Mouse (Mus musculus): Measurements from ENCODE around the gene Gm47985. TPM values are rescaled to one million over a fixed set of nuclear protein-coding genes. Genes with fewer than 3 reads are reported as not detected.
"Not testable (repeated sequence)": the region's sequence is repeated elsewhere in the genome, so short reads cannot be mapped to it uniquely, and the experiment has no call there.

The Gm47985 gene
- polyA plus RNA-seq, 1 experiment from 2014 or later: 0.92 TPM

- not testable (repeated sequence) for ATAC-seq (ENCODE audit: insufficient number of reproducible peaks, insufficient read depth, low FRiP score, low TSS enrichment); H3K4me3 ChIP-seq; H3K27ac ChIP-seq; H3K36me3 ChIP-seq; H3K27me3 ChIP-seq; H3K9me3 ChIP-seq; H3K4me2 ChIP-seq (replicated peaks); H3K4me1 ChIP-seq; H3K9ac ChIP-seq
- 86% methylated on average over 5 of the region's 8 CpGs for WGBS
Observed at GRCm38 (mm10) chr1:151209824-151210355, 27.6 kb downstream of the Gm47985 start, which contains the start of gene Gm47996. Gm47996 (plus strand) TSS chr1:151210131.

- not testable (repeated sequence) for H3K4me3 ChIP-seq; ATAC-seq (ENCODE audit: insufficient number of reproducible peaks, insufficient read depth, low FRiP score, low TSS enrichment); H3K27me3 ChIP-seq; H3K9ac ChIP-seq; H3K36me3 ChIP-seq; H3K9me3 ChIP-seq; H3K4me1 ChIP-seq; H3K4me2 ChIP-seq (replicated peaks); H3K27ac ChIP-seq
- WGBS: 90% methylated on average over 5 of the region's 5 CpGs
Observed at GRCm38 (mm10) chr1:151211666-151212065, 29.3 kb downstream of the Gm47985 start.

- no peaks in the 10 kb centered on the region for H3K36me3 ChIP-seq
- no peak overlapping the region for H3K4me3 ChIP-seq
- H3K27me3 ChIP-seq: no peaks in the 10 kb centered on the region
- H3K9ac ChIP-seq: no peak overlapping the region
- H3K9me3 ChIP-seq: no peaks in the 10 kb centered on the region
- WGBS: 73% methylated on average over 2 of the region's 2 CpGs
- ATAC-seq (ENCODE audit: insufficient number of reproducible peaks, insufficient read depth, low FRiP score, low TSS enrichment): no peak
- no peaks in the 10 kb centered on the region for H3K4me1 ChIP-seq
- no peak overlapping the region for H3K4me2 ChIP-seq (replicated peaks)
- H3K27ac ChIP-seq: no peak overlapping the region
Observed at GRCm38 (mm10) chr1:151214862-151215261, 32.5 kb downstream of the Gm47985 start.

- Histone ChIP-seq H3K4me3 (no peak overlapping the region), H3K36me3 (no peaks in the 10 kb centered on the region), H3K9ac (no peak overlapping the region), H3K9me3 (no peaks in the 10 kb centered on the region), H3K4me2 (replicated peaks) (no peak overlapping the region), H3K27me3 (no peaks in the 10 kb centered on the region), H3K4me1 (no peaks in the 10 kb centered on the region), H3K27ac (no peak overlapping the region)
- ATAC-seq (ENCODE audit: insufficient number of reproducible peaks, insufficient read depth, low FRiP score, low TSS enrichment): no peak
- 73% methylated on average over 1 of the region's 1 CpGs for WGBS
Observed at GRCm38 (mm10) chr1:151215985-151216384, 33.6 kb downstream of the Gm47985 start.

GRCm38 (mm10) chr1:151216417-151216816 is 34.1 kb downstream of the Gm47985 start:
- Histone ChIP-seq H3K27me3 (no peaks in the 10 kb centered on the region), H3K27ac (no peak overlapping the region), H3K9me3 (no peaks in the 10 kb centered on the region), H3K4me1 (no peaks in the 10 kb centered on the region), H3K4me2 (replicated peaks) (no peak overlapping the region), H3K4me3 (no peak overlapping the region), H3K9ac (no peak overlapping the region), H3K36me3 (no peaks in the 10 kb centered on the region)
- WGBS: 75% methylated on average over 3 of the region's 3 CpGs
- no peak for ATAC-seq (ENCODE audit: insufficient number of reproducible peaks, insufficient read depth, low FRiP score, low TSS enrichment)

- Histone ChIP-seq H3K27me3 (no peaks in the 10 kb centered on the region), H3K4me2 (replicated peaks) (no peak overlapping the region), H3K9me3 (no peaks in the 10 kb centered on the region), H3K27ac (no peak overlapping the region), H3K4me1 (no peaks in the 10 kb centered on the region), H3K9ac (no peak overlapping the region), H3K36me3 (no peaks in the 10 kb centered on the region), H3K4me3 (no peak overlapping the region)
- 92% methylated on average over 5 of the region's 5 CpGs for WGBS
- ATAC-seq (ENCODE audit: insufficient number of reproducible peaks, insufficient read depth, low FRiP score, low TSS enrichment): no peak
Observed at GRCm38 (mm10) chr1:151219045-151219444, 36.7 kb downstream of the Gm47985 start.

- no peak overlapping the region for H3K4me2 ChIP-seq (replicated peaks)
- no peak overlapping the region for H3K27ac ChIP-seq
- no peaks in the 10 kb centered on the region for H3K4me1 ChIP-seq
- H3K4me3 ChIP-seq: no peak overlapping the region
- no peak for ATAC-seq (ENCODE audit: insufficient number of reproducible peaks, insufficient read depth, low FRiP score, low TSS enrichment)
- no peaks in the 10 kb centered on the region for H3K36me3 ChIP-seq
- 65% methylated on average over 7 of the region's 7 CpGs for WGBS
- H3K27me3 ChIP-seq: no peaks in the 10 kb centered on the region
- no peak overlapping the region for H3K9ac ChIP-seq
- no peaks in the 10 kb centered on the region for H3K9me3 ChIP-seq
Observed at GRCm38 (mm10) chr1:151220098-151220497, 37.8 kb downstream of the Gm47985 start.

GRCm38 (mm10) chr1:151222561-151223267 is 40.4 kb downstream of the Gm47985 start:
- 84% methylated on average over 10 of the region's 10 CpGs for WGBS
- ATAC-seq (ENCODE audit: insufficient number of reproducible peaks, insufficient read depth, low FRiP score, low TSS enrichment): no peak
- H3K27me3 ChIP-seq: no peaks in the 10 kb centered on the region
- H3K36me3 ChIP-seq: no peaks in the 10 kb centered on the region
- H3K4me2 ChIP-seq (replicated peaks): no peak overlapping the region
- no peaks in the 10 kb centered on the region for H3K4me1 ChIP-seq
- H3K9me3 ChIP-seq: no peaks in the 10 kb centered on the region
- H3K27ac ChIP-seq: no peak overlapping the region
- H3K9ac ChIP-seq: no peak overlapping the region
- no peak overlapping the region for H3K4me3 ChIP-seq

- ATAC-seq (ENCODE audit: insufficient number of reproducible peaks, insufficient read depth, low FRiP score, low TSS enrichment): no peak
- Histone ChIP-seq H3K36me3 (no peaks in the 10 kb centered on the region), H3K9me3 (no peaks in the 10 kb centered on the region), H3K27me3 (no peaks in the 10 kb centered on the region), H3K4me1 (no peaks in the 10 kb centered on the region), H3K4me3 (no peak overlapping the region), H3K4me2 (replicated peaks) (no peak overlapping the region), H3K9ac (no peak overlapping the region), H3K27ac (no peak overlapping the region)
- WGBS: 80% methylated on average over 1 of the region's 1 CpGs
Observed at GRCm38 (mm10) chr1:151223377-151223776, 41.0 kb downstream of the Gm47985 start.

GRCm38 (mm10) chr1:151224536-151224935 is 42.2 kb downstream of the Gm47985 start:
- Histone ChIP-seq H3K9me3 (no peaks in the 10 kb centered on the region), H3K4me1 (no peaks in the 10 kb centered on the region), H3K9ac (no peak overlapping the region), H3K27me3 (no peaks in the 10 kb centered on the region), H3K4me3 (no peak overlapping the region), H3K36me3 (no peaks in the 10 kb centered on the region), H3K4me2 (replicated peaks) (no peak overlapping the region), H3K27ac (no peak overlapping the region)
- 91% methylated on average over 1 of the region's 1 CpGs for WGBS
- no peak for ATAC-seq (ENCODE audit: insufficient number of reproducible peaks, insufficient read depth, low FRiP score, low TSS enrichment)

GRCm38 (mm10) chr1:151227506-151227905 is 45.2 kb downstream of the Gm47985 start:
- Histone ChIP-seq H3K36me3 (no peaks in the 10 kb centered on the region), H3K27me3 (no peaks in the 10 kb centered on the region), H3K9me3 (no peaks in the 10 kb centered on the region), H3K27ac (no peak overlapping the region), H3K4me3 (no peak overlapping the region), H3K4me1 (no peaks in the 10 kb centered on the region), H3K9ac (no peak overlapping the region), H3K4me2 (replicated peaks) (no peak overlapping the region)
- no peak for ATAC-seq (ENCODE audit: insufficient number of reproducible peaks, insufficient read depth, low FRiP score, low TSS enrichment)
- 66% methylated on average over 8 of the region's 8 CpGs for WGBS

GRCm38 (mm10) chr1:151228320-151228989 is 46.1 kb downstream of the Gm47985 start:
- no peaks in the 10 kb centered on the region for H3K9me3 ChIP-seq
- H3K27me3 ChIP-seq: no peaks in the 10 kb centered on the region
- no peaks in the 10 kb centered on the region for H3K4me1 ChIP-seq
- no peak overlapping the region for H3K27ac ChIP-seq
- ATAC-seq (ENCODE audit: insufficient number of reproducible peaks, insufficient read depth, low FRiP score, low TSS enrichment): no peak
- WGBS: 74% methylated on average over 1 of the region's 1 CpGs
- H3K4me2 ChIP-seq (replicated peaks): no peak overlapping the region
- no peak overlapping the region for H3K4me3 ChIP-seq
- no peaks in the 10 kb centered on the region for H3K36me3 ChIP-seq
- no peak overlapping the region for H3K9ac ChIP-seq
